Mouse (Mus musculus) stomach, embryonic 14.5 days (tissue): ENCODE data around the gene Pon1. TPM values are rescaled to one million over a fixed set of nuclear protein-coding genes. Genes with fewer than 3 reads are reported as not detected.

Experiments
- ATAC-seq: fragments of 200-750 bp; cut with Nextera tagmentation; 2 replicates; pipeline ENCODE4 v1.8.0; 2017; ENCODE audit warnings: low read depth, moderate TSS enrichment; ENCODE audit not compliant: insufficient number of reproducible peaks, insufficient read depth, low FRiP score
- H3K27ac ChIP-seq: fragments of 300-500 bp; sonication (generic); 2 replicates; pipeline ENCODE4 v1.5.1; 2014; ENCODE audit warnings: mild to moderate bottlenecking, low read length, moderate library complexity, mixed read lengths
- H3K27me3 ChIP-seq: fragments of 300-500 bp; sonication (generic); 2 replicates; pipeline ENCODE4 v1.6.1; 2014; ENCODE audit warnings: low read length, control low read depth, mixed read lengths; ENCODE audit not compliant: control insufficient read depth, insufficient read depth
- H3K36me3 ChIP-seq: fragments of 300-500 bp; sonication (generic); 2 replicates; pipeline ENCODE4 v1.6.1; 2014; ENCODE audit warnings: mild to moderate bottlenecking, control low read depth, low read length, moderate library complexity, mixed read lengths; ENCODE audit not compliant: control insufficient read depth, insufficient read depth
- H3K4me1 ChIP-seq: fragments of 300-500 bp; sonication (generic); 2 replicates; pipeline ENCODE4 v1.6.1; 2014; ENCODE audit warnings: low read length, control low read depth, mixed read lengths; ENCODE audit not compliant: control insufficient read depth, insufficient read depth
- H3K4me2 ChIP-seq: fragments of 300-500 bp; sonication (generic); replicated peaks from 2 replicates; pipeline ENCODE4 v1.6.1; 2014; ENCODE audit warnings: low read depth, low read length, control low read depth
- H3K4me3 ChIP-seq: fragments of 300-500 bp; sonication (generic); 2 replicates; pipeline ENCODE4 v1.5.1; 2014; ENCODE audit warnings: low read depth, low read length, control low read depth
- H3K9ac ChIP-seq: fragments of 300-500 bp; sonication (generic); replicated peaks from 2 replicates; pipeline ENCODE4 v1.6.1; 2014; ENCODE audit warnings: low read depth, mild to moderate bottlenecking, control low read depth, low read length, moderate library complexity, mixed read lengths
- H3K9me3 ChIP-seq: fragments of 300-500 bp; sonication (generic); 2 replicates; pipeline ENCODE4 v1.6.1; 2016; ENCODE audit warnings: low read depth, low read length, control low read depth; ENCODE audit not compliant: control insufficient read depth
- WGBS: fragments of 180-500 bp; shearing (Covaris S2); extraction: QIAGEN DNeasy Blood & Tissue Kit; methylation state at CpG from one replicate; pipeline ENCODE4 v1.1.7; 2014; 5-methylcytosine and 5-hydroxymethylcytosine counted together
- polyA plus RNA-seq: library from polyadenylated mRNA; unstranded; fragments of >200 nt; fragmentation: Nextera tagmentation; extraction: Ambion mirVana; gene quantifications from 2 replicates; pipeline ENCODE4 v1.2.1, GENCODE M21; 2014

Pon1 gene
- polyA plus RNA-seq, 1 experiment from 2014 or later = not detected

DNA sequence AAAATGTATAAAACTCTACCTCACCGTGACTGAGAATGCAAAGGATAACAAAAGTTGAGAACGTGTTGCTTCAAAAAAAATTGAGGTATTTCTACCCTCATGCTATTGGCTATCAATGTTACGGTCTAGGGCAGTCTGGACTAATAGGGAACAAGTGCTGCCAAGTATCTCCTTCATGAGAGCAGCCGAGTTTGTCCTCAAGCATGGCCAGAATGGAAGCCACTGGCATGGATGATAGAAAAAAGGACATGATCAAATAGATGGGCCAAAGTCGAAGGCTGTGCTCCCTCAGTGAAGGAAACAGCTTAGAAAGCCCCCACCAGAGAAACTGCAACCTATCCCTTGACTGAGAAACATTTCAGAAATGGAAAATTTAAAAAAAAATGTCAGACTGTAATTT, 5.7 kb downstream of the Pon1 start:
- Histone ChIP-seq H3K9ac (no peak overlapping the region), H3K9me3 (no peaks in the 10 kb centered on the region), H3K4me1 (no peaks in the 10 kb centered on the region), H3K27me3 (no peaks in the 10 kb centered on the region), H3K27ac (no peak overlapping the region), H3K4me3 (no peak overlapping the region), H3K4me2 (no peak overlapping the region), H3K36me3 (no peaks in the 10 kb centered on the region)
- 81% methylated on average over 5 of the region's 5 CpGs for WGBS
- no peak for ATAC-seq

DNA sequence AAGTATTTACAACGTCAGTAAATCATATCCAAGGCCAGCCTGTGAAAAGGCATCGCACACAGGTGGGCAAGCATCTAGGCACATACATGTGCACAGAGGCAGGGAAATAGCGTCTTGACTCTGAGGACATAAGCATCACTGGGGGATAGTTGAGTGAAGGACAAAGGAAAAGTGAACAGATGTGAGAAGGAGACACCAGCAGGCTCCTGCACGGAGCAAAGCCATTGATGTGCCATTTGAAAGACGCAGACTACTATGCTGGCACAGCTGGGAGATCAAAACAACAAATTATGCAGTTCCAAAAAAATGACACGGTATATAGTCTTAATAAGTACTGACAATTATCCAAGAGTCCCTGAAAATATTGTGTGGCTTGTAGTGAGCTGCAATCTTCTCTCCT, 6.2 kb downstream of the Pon1 start:
- H3K27ac ChIP-seq = no peak overlapping the region
- no peaks in the 10 kb centered on the region for H3K36me3 ChIP-seq
- no peaks in the 10 kb centered on the region for H3K27me3 ChIP-seq
- ATAC-seq = no peak
- no peaks in the 10 kb centered on the region for H3K4me1 ChIP-seq
- no peak overlapping the region for H3K9ac ChIP-seq
- 86% methylated on average over 6 of the region's 6 CpGs for WGBS
- no peak overlapping the region for H3K4me3 ChIP-seq
- no peak overlapping the region for H3K4me2 ChIP-seq
- H3K9me3 ChIP-seq = no peaks in the 10 kb centered on the region

DNA sequence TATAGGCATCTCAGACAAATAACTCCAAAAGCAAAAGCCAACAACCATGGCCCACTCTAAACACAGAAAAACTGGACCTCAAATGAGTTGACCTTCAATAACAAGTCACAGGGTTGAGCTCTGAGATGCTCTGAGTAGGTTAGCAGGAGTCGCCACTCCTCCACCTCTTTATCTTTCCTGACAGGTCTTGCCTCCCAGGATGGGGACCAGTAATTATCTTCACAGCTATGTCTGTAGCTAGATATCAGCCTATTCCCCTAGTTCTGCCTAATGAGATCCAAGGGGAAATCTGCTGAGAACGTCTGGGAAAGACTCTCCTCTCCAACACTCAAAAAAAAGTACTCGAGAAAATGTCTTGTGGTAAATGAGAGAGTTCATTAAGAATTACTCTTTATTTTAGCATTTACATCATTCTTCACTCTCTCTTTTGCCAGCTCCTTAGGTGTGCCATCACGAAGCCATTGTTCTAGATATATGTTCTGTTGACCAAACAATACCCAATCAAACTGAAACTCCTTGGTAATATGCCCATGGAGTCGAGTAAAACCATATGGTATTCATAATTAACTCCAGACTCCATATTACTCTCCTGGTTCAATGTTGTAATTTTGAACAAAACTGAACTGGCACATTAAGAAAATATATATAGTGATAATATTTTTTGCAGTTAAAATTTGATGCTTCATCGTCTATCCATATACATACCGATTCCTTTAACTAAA, 7.4 kb downstream of the Pon1 start:
- Histone ChIP-seq H3K27me3 (no peaks in the 10 kb centered on the region), H3K36me3 (no peaks in the 10 kb centered on the region), H3K4me1 (no peaks in the 10 kb centered on the region), H3K9ac (no peak overlapping the region), H3K4me3 (no peak overlapping the region), H3K9me3 (no peaks in the 10 kb centered on the region), H3K27ac (no peak overlapping the region), H3K4me2 (no peak overlapping the region)
- 80% methylated on average over 7 of the region's 7 CpGs for WGBS
- ATAC-seq = no peak

DNA sequence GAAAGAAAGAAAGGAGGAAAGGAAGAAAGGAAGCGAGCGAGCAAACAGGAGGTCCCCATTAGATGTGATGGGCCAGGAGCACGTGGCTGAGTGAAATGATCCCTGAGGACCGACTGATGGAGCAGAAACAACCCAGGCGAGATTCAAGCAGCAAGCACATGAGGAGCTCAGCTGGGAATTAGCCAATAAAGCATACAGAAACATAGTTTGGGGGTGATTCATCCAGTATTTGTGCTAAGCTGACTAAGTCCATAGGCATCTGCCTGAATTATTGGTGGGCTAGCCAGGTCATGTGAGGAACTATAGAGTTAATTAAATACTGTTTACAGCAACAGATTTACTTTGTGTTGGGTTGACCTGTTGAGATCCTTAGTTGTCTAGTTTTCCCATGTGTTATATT, 13.1 kb downstream of the Pon1 start:
- H3K4me2 ChIP-seq = no peak overlapping the region
- no peaks in the 10 kb centered on the region for H3K27me3 ChIP-seq
- no peaks in the 10 kb centered on the region for H3K36me3 ChIP-seq
- 0 out of 2 replicates have a peak, but pooled peaks cover 4% of the 10 kb centered on the region for H3K4me1 ChIP-seq
- no peak overlapping the region for H3K27ac ChIP-seq
- no peak overlapping the region for H3K9ac ChIP-seq
- no peaks in the 10 kb centered on the region for H3K9me3 ChIP-seq
- WGBS = 70% methylated on average over 5 of the region's 5 CpGs
- H3K4me3 ChIP-seq = no peak overlapping the region
- no peak for ATAC-seq

DNA sequence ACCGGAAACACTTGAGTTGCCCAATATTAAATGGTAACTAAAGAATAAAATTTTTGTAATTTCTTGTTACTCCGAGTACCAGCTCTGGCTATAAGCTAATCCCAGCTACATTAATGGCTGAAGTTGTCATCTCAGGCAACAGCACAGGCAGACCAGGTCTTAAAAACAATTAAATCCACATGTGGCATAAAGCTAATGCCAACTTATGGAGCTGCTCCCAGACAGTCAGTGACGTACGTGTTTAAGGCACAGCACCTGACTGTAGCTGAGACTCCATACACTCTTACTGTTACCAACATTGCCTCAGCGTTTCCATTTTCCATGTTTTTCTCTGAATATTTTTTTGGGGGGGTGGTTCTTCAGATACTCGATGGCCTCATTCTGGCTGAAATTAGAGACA, 14.6 kb downstream of the Pon1 start:
- ATAC-seq = no peak
- H3K4me2 ChIP-seq = no peak overlapping the region
- H3K4me1 ChIP-seq = 0 out of 2 replicates have a peak, but pooled peaks cover 4% of the 10 kb centered on the region
- H3K27me3 ChIP-seq = no peaks in the 10 kb centered on the region
- no peak overlapping the region for H3K27ac ChIP-seq
- 91% methylated on average over 6 of the region's 6 CpGs for WGBS
- H3K4me3 ChIP-seq = no peak overlapping the region
- no peak overlapping the region for H3K9ac ChIP-seq
- no peaks in the 10 kb centered on the region for H3K9me3 ChIP-seq
- H3K36me3 ChIP-seq = no peaks in the 10 kb centered on the region

DNA sequence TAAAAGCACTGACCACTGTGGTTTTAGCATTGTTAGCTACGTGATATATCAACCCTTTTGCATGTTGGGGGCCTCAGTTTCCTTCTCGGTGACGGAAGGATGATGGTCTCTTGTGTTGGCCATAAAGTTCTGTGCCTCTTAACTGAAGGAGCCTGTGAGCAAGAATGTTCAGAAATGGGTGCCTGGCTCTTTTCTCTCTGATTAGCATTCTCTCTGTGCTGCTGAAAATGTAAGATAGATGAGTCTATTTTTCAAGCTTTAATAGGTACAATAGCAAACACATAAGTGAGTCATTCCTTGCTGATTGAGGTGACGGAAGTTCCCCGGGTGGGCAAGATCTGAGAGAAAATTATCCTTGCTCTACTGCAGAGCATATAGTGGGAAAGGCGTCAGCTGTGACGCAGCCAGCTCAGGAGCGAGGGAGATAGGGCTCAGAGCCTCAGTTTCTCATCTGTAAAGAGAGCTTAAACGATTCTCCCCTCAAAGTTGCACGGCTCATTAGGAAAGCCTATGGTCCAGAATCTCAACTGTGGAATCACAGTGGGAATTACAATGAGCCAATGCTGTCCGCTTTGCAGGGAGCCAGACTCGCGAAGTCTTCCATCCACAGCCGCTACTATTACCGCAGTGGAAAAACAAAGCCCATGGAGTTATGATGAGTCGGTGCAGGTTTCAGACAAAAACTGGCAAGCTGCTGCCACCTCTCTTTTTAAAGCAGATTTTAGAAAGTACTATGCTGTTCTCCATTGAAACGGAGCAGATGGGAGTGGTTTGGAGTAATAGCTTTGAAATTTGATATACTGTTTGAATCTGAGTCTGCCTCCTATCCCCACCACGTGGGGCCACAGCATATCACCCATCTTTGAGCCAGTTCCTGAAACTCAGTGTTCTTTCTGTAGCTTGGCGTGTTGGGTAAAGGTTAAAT, 15.5 kb downstream of the Pon1 start:
- H3K4me1 ChIP-seq = 0 out of 2 replicates have a peak, but pooled peaks cover 4% of the 10 kb centered on the region
- H3K27ac ChIP-seq = no peak overlapping the region
- no peak for ATAC-seq
- H3K4me2 ChIP-seq = no peak overlapping the region; the same call in 1 of the 2 replicates
- no peaks in the 10 kb centered on the region for H3K36me3 ChIP-seq
- WGBS = 51% methylated on average over 19 of the region's 19 CpGs
- no peak overlapping the region for H3K9ac ChIP-seq
- no peaks in the 10 kb centered on the region for H3K27me3 ChIP-seq
- no peak overlapping the region for H3K4me3 ChIP-seq
- H3K9me3 ChIP-seq = no peaks in the 10 kb centered on the region

DNA sequence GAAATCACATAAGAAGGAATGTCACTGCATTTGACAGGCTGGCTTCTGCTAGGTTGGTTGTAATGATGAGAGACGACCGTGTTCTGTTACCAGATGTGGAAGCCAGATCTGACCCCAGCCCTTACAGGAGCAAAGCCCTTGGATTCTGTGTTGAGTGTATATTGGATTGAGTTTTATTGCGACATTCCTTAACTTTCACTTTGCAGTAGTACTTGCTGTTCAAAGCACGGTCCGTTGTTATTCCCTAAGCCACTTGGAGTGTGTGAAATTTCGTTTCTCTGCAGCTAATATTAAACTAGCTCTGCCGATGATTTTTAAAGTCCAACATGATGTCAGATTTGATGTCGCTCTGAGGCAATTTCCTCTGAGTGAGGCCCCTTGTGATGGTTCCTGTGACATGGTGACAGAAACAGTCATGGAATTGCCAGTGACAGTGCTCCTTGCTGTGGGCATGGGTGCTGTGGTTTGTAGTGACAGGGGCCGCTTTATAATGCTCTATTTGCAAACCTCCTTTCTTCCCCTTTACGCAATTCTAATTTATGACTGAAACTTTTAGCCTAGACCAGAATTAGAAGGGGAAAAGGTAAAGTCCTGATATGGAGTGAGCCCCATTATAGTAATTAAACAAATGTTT, 19.4 kb downstream of the Pon1 start:
- H3K4me2 ChIP-seq = no peak overlapping the region
- H3K4me1 ChIP-seq = 0 out of 2 replicates have a peak, but pooled peaks cover 4% of the 10 kb centered on the region
- ATAC-seq = no peak
- H3K27me3 ChIP-seq = no peaks in the 10 kb centered on the region
- 90% methylated on average over 10 of the region's 10 CpGs for WGBS
- no peak overlapping the region for H3K4me3 ChIP-seq
- no peak overlapping the region for H3K9ac ChIP-seq
- H3K27ac ChIP-seq = no peak overlapping the region
- H3K36me3 ChIP-seq = no peaks in the 10 kb centered on the region
- H3K9me3 ChIP-seq = no peaks in the 10 kb centered on the region

DNA sequence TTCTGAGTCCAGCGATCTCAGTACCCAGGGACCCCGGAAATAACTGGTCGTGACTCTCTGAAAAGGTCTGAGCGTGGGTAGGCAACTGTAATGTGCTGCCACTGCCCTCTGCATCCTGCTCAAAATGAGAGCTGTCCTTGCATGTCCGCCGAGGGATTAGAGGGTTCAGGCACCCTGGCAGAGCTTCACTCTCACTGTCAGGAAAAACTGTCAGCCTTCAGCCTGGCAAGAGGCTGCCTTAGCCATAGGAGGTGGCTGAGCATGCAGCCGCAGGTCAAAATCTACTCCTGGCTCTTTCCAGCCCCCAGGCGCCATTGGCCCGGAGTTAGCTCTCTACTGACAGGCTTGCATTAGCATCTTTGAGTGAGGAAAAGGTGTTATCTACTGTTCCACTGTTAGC, 21.2 kb downstream of the Pon1 start:
- Histone ChIP-seq H3K4me2 (no peak overlapping the region), H3K9ac (no peak overlapping the region), H3K4me3 (no peak overlapping the region), H3K27ac (no peak overlapping the region), H3K4me1 (no peaks in the 10 kb centered on the region), H3K36me3 (no peaks in the 10 kb centered on the region), H3K9me3 (no peaks in the 10 kb centered on the region), H3K27me3 (no peaks in the 10 kb centered on the region)
- 58% methylated on average over 9 of the region's 9 CpGs for WGBS
- ATAC-seq = no peak
